Mouse (Mus musculus): ENCODE measurements around the gene Cfap299. TPM values are rescaled to one million over a fixed set of nuclear protein-coding genes. Genes with fewer than 3 reads are reported as not detected.

Gene Cfap299
- not detected for polyA plus RNA-seq (2017; shearing (Covaris generic))

GRCm38 (mm10) chr5:98328848-98329624 lies at the start of gene Cfap299:
Gene Cfap299, plus strand, starts transcription at chr5:98329304.

GRCm38 (mm10) chr5:98552395-98552794 lies 223.3 kb downstream of the Cfap299 start, which contains the start of gene Gm11111:
Gene Gm11111, plus strand, starts transcription at chr5:98552695.

Other genes starting within 250 kb of the Cfap299 start
- not detected for gene Prdm8, start 162.1 kb upstream of the Cfap299 start, polyA plus RNA-seq (2017; shearing (Covaris generic))
- not detected for gene Fgf5, start 75.1 kb upstream of the Cfap299 start, polyA plus RNA-seq (2017; shearing (Covaris generic))
- gene Gm11111, start 223.4 kb downstream of the Cfap299 start, polyA plus RNA-seq (2017; shearing (Covaris generic)): not detected